Mouse (Mus musculus) natural killer cell, adult 2 months (primary cell): ENCODE measurements around the gene Nrxn3.

Experiments
- DNase-seq, 2 experiments: peaks; one replicate each; pipeline ENCODE4 v3.0.0; 2022; ENCODE audit warnings: low spot score in 2 of 2

Gene Nrxn3

GRCm38 (mm10) chr12:88722691-88723070 lies at the start of gene Nrxn3:
Gene Nrxn3 (plus strand): TSS chr12:88722876.
- no peak for DNase-seq

- no peak for DNase-seq
Measured at GRCm38 (mm10) chr12:88704159-88704846, 18.4 kb upstream of the Nrxn3 start.

- DNase-seq, result no peak
Measured at GRCm38 (mm10) chr12:88705959-88706358, 16.7 kb upstream of the Nrxn3 start.

- no peak for DNase-seq
Measured at GRCm38 (mm10) chr12:88707786-88708185, 14.9 kb upstream of the Nrxn3 start.

- no peak for DNase-seq
Measured at GRCm38 (mm10) chr12:88709223-88709622, 13.5 kb upstream of the Nrxn3 start.

- DNase-seq, result no peak
Measured at GRCm38 (mm10) chr12:88713456-88713855, 9.2 kb upstream of the Nrxn3 start.

GRCm38 (mm10) chr12:88722031-88722690 lies 515 bp upstream of the Nrxn3 start:
- DNase-seq, result no peak

GRCm38 (mm10) chr12:88726316-88726715 lies 3.6 kb downstream of the Nrxn3 start:
- DNase-seq, result no peak

GRCm38 (mm10) chr12:88726755-88727154 lies 4.1 kb downstream of the Nrxn3 start:
- DNase-seq, result no peak

- no peak for DNase-seq
Measured at GRCm38 (mm10) chr12:88730720-88731119, 8.0 kb downstream of the Nrxn3 start.

GRCm38 (mm10) chr12:88735045-88735444 lies 12.4 kb downstream of the Nrxn3 start:
- DNase-seq, result no peak

GRCm38 (mm10) chr12:88737081-88737480 lies 14.4 kb downstream of the Nrxn3 start:
- no peak for DNase-seq

GRCm38 (mm10) chr12:88738616-88739015 lies 15.9 kb downstream of the Nrxn3 start:
- DNase-seq, result no peak

- no peak for DNase-seq
Measured at GRCm38 (mm10) chr12:88746788-88747187, 24.1 kb downstream of the Nrxn3 start.

GRCm38 (mm10) chr12:88764791-88765190 lies 42.1 kb downstream of the Nrxn3 start:
- DNase-seq, result no peak

GRCm38 (mm10) chr12:88774666-88775065 lies 52.0 kb downstream of the Nrxn3 start:
- no peak for DNase-seq

GRCm38 (mm10) chr12:88778036-88778435 lies 55.4 kb downstream of the Nrxn3 start:
- no peak for DNase-seq

GRCm38 (mm10) chr12:88784199-88785147 lies 61.8 kb downstream of the Nrxn3 start:
- DNase-seq, result no peak

GRCm38 (mm10) chr12:88793314-88793713 lies 70.6 kb downstream of the Nrxn3 start:
- no peak for DNase-seq

GRCm38 (mm10) chr12:88800990-88801655 lies 78.4 kb downstream of the Nrxn3 start:
- DNase-seq, result no peak

GRCm38 (mm10) chr12:88801656-88802007 lies 79.0 kb downstream of the Nrxn3 start:
- DNase-seq, result no peak

GRCm38 (mm10) chr12:88808947-88809346 lies 86.3 kb downstream of the Nrxn3 start:
- DNase-seq, result no peak
